Mouse (Mus musculus): ENCODE data around the gene Dtl. TPM values are rescaled to one million over a fixed set of nuclear protein-coding genes. Genes with fewer than 3 reads are reported as not detected.

Dtl gene
- total RNA-seq, 4 experiments from 2014 or later: 3.9 to 5.9 (median 5.5) TPM

DNA sequence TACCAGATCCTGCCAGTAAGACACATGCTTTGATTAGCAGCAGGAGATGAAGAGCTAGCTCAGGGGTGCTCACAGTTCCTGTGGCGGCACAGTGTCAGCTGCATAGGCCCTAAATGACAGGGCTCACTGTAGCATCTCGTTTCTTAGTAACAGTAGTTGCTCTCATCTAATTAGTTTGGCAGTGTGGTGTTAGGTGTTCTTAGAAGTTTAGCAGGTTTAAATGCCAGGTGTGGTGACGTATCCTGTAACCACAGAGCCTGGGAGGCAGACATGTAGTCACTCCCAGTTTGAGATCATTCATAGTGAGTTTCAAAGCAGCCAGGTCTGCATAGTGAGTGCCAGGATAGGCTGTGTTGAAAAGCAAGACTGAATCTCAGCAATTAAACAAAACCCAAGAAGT is 4.2 kb upstream of the Dtl start:
- DNase-seq (ENCODE audit: low spot score in 2 of 2): no peak

DNA sequence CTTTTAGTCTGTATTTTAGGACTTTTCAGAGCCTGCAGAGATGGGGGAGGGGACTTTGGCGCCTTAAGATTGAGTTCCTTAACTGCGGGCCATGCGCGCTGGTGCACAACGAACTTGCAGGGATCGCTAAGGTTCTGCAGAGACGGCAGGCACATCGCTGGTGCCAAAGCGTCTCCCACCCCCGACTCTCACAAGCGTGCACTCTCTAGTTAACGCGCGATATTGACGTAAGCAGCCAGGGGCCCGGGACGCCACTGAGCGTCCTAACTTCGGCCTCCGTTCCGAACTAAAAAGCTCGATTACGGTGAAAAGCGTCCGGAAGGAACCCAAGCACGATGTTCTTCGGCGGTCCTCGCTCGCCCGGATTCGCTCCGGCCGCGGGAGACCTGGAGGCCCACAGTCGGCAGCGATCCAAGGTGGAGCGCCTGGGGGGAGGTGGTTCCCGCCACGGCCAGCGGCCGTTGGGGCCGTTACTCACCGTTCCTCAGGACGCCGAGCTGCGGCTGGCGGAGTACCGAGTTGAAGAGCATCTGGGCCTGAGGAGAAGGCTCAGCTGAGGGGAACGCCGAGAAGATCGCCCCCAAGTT is 380 bp downstream of the Dtl start:
- no peak for DNase-seq (ENCODE audit: low spot score in 2 of 2)

- DNase-seq (ENCODE audit: low spot score in 2 of 2): no peak
Observed at GRCm38 (mm10) chr1:191573906-191574639, 1.3 kb downstream of the Dtl start.

DNA sequence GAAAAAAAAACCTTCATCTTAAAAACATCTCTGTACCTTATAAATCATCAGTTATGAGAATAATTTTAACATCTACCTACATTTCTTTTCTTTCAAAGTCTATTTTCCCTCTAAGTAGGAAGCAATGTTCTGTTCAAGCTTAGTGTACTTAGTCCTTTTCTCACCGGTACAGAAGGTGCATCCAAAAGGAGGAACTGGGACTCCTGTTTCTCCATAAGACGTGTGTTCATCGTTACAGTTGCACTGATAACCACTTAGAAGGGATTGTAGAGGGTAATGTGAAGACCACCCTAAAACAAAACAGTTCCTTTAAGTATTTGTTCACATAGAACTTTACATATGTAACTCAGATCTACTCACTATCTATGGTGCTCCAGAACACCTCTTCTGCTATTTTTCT is 4.9 kb downstream of the Dtl start:
- no peak for DNase-seq (ENCODE audit: low spot score in 2 of 2)

DNA sequence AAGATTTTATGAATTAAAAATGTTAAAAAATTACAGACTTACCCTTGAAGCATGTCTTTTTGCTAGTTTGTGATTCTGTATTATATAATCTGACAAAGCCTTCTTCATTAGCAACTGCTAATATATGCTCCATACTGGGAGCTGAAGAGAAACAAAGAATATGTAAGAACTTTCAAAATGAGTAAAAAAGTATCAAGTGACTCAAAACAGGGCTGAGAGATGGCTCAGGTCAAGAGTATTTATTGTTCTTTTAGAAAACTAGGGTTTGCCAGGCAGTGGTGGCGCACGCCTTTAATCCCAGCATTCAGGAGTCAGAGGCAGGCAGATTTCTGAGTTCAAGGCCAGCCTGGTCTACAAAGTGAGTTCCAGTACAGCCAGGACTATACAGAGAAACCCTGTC is 5.7 kb downstream of the Dtl start:
- no peak for DNase-seq (ENCODE audit: low spot score in 2 of 2)

DNA sequence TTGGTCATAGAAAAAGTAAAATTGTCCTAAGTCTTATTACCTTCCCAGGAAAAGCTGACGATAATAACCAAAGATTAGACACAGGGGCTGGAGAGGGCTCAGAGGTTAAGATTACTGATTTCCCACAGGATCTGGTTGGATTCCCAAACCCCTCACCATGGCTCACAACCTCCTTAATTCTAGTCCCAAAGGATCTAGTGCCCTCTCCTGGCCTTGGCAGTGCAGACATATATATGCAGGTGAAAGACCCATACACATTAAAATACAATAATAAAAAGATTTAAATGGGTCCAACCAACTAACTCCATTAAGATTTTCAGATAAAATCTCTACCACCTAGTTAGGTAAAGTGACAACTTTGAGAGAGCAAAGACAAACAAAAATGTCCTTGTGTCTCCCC is 7.5 kb downstream of the Dtl start:
- DNase-seq (ENCODE audit: low spot score in 2 of 2): no peak

DNA sequence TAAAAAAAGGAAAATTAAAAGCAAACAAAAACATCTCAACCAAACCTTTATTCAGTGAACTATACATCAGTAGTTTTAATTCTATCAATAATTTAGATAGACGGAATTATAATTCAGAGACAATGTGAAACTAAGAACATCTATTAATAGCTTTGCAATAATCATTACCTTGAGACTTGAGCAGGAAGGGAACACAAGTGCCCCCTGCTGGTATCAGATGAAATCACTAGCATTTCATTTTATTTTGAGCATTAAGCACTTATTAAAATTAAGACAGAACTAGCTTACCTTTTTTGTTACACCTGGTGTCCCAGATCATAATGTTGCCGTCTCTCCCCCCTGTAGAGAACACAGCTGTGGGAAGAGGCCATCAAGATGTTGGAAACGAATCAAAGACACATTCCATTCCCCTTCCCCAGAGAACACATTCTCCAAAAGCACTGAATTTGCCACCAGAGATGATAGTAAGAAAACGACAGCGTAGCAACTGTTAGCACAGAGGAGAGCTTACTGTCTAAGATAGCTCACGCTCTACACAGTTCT is 12.4 kb downstream of the Dtl start:
- no peak for DNase-seq (ENCODE audit: low spot score in 2 of 2)

GRCm38 (mm10) chr1:191559779-191560178 is 15.6 kb downstream of the Dtl start:
- no peak for DNase-seq (ENCODE audit: low spot score in 2 of 2)

DNA sequence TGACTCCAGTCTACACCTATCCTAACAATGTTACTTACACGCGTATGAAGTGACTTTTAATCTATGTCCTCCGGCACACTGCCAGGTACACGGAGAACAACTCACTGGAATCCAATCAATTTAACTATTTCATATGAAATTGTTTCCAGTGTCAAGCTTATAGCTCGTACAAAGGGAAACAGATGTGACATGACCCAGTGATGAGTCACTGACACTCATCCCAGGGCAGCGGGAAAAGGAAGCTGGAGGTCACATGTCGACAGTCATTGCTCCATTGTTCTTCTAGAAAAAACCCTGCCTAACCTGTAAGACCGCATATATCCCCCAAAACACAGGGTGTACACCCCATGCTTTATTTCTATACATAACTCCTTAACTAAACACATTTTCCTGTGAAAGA is 18.2 kb downstream of the Dtl start:
- no peak for DNase-seq (ENCODE audit: low spot score in 2 of 2)

- DNase-seq (ENCODE audit: low spot score in 2 of 2): no peak
Observed at GRCm38 (mm10) chr1:191550786-191551185, 24.6 kb downstream of the Dtl start.

DNA sequence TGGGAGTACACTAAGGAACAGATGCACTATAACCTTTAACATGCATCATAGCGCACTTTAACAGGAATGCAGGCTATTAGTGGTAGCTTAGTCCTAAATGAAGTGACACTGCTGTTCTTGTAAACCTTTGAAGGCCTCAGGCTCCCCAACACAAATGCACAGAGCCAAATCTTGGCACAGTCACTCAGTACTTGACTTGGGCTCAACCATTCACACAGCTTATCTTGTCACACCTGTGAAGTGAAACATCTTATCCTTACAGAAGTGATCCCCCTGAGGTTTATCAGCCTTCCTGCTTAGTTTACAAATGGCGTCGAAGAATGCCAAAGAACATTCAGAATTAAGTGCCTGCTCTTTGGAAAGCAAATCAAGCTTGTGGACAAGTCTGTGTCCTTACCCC is 31.6 kb downstream of the Dtl start:
- DNase-seq (ENCODE audit: low spot score in 2 of 2): no peak

DNA sequence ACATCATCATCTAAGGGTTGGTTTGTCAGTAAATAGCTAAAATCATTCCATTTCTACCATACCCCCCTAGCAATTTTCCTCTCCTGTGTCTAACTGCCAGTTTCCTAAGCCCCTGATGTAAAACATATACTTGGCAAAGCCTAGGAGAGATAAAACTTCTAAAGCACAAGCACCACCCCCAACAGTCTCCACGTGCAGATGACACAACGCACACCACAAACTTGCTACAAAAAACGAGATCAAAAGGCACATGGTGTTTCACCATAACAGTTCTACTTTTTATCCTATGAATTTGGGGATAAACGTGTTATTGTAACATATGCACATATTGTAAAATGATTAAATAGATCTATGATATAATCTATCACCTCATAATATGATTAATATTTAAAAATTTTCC is 33.7 kb downstream of the Dtl start:
- DNase-seq (ENCODE audit: low spot score in 2 of 2): no peak

DNA sequence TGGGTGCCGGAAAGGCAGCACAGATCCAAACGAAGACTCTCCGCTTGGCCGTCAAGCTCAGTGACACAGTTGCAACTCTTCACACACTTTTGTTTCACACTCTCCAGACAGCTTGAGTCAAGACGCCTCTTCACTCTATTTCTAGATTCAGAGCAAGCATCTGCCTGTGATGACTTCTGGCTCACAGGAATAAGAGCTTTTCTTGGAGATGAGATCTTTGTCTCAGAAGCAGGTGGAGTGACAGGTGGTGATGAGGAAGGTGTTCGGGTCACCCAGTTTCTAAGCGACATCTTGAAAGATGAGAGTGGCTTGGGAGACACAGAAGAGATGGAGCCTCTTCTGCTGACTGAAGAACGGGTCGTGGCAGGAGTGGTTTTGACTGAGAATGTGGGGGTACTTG is 34.3 kb downstream of the Dtl start:
- peak; percentile 40 to 72 for DNase-seq (ENCODE audit: low spot score in 2 of 2)

GRCm38 (mm10) chr1:191540300-191540699 is 35.0 kb downstream of the Dtl start:
- DNase-seq (ENCODE audit: low spot score in 2 of 2): no peak

- no peak for DNase-seq (ENCODE audit: low spot score in 2 of 2)
Observed at GRCm38 (mm10) chr1:191534896-191535295, 40.4 kb downstream of the Dtl start.

DNA sequence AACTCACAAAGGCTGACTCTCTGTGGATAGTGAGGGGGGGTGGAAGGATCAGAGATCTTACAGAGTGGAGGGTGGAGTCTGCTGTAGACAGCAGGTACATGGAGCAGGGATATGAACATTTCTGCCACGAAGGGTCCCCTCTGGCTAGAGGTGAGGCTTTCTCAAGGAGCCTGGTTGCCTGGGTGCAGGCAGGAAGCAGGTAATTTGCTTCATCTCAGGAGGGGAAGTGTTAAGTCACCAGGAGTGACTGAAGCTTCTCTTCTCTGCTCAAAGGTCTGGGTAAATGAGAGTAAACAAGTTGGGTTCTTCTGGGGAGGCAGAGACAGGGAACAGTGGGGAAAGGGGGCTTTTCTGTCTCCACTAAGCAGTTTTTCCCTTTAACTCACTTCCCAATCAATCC is 44.3 kb downstream of the Dtl start:
- DNase-seq (ENCODE audit: low spot score in 2 of 2): no peak

GRCm38 (mm10) chr1:191529406-191529805 is 45.9 kb downstream of the Dtl start:
- no peak for DNase-seq (ENCODE audit: low spot score in 2 of 2)

DNA sequence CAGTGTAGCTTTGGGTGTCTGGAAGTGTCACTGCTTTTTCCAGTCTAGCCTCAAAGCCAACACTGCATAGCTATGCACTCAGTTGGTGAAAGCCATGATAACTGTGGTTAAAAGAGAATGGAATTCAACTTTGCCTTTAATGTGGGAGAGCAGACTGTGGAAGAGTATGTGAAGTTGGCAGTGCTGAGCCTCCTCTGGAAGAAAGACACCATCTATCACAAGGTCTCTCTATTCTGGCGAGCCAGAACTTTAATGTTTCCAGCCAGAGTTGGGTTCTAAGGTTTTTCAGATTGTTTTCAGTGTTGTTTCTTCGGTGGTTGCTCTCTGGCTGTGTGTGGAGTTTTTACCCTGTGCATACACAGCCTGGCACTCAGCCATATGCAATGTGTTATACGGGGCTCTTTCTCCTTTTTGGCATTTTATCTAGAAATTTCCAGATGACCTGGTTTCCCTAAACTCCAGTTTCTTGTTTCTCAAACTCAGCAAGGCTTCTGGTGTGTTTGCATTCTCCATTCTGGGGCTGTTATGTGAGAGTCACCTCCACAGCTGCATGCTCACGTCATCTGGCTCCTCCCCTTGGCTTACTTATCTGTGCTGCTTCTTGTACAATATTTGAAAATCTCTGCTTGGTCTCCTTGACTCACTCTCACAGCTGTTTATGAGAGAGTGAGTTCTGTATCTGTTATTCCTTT is 47.3 kb downstream of the Dtl start:
- DNase-seq (ENCODE audit: low spot score in 2 of 2): no peak

- peak in 1 of 2 experiments; percentile 53 for DNase-seq (ENCODE audit: low spot score in 2 of 2)
Observed at GRCm38 (mm10) chr1:191527089-191527488, 48.3 kb downstream of the Dtl start.

DNA sequence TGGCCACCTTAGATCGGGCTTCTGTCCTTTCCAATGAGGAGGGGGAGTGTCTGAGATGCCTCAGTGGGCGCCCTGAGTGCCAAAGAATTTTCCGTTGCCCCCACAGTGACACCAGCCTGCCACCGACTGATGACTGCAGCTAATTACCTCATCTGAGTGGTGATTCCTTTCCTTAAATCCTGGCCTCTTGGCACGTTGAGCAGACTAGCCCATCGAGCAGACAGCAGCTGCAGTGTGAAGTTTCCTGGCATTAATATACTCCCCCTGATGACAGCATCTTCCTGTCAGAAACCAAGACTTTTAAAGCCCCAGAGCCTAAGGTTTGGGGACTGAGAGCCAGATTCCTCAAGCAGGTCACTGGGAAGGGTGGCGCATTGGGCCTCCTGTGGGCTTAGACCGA is 53.9 kb downstream of the Dtl start:
- no peak for DNase-seq (ENCODE audit: low spot score in 2 of 2)

GRCm38 (mm10) chr1:191520669-191521068 is 54.7 kb downstream of the Dtl start:
- DNase-seq (ENCODE audit: low spot score in 2 of 2): no peak

DNA sequence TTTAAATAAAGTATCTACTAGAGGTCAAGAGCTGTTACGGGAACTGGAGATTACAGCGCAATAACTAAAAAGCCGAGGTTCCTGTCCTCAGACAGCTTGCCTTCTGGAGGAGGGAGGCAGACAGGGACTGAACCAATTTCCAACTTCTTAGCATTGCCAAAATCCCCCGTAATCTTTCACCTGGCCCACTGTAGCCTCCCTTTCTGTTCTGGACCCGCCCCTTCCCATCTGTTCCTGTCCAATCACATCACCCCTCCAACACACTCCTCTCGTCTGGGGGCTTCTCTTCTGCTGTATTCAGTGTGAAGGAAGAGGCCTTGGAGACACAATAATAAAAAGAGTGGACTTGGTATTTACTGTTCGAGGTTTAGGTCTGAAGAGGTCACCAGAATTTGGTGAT is 55.1 kb downstream of the Dtl start:
- DNase-seq (ENCODE audit: low spot score in 2 of 2): no peak
